Comparison of ENCODE assay signal across 15 mouse cellular contexts in the genomic region with DNA sequence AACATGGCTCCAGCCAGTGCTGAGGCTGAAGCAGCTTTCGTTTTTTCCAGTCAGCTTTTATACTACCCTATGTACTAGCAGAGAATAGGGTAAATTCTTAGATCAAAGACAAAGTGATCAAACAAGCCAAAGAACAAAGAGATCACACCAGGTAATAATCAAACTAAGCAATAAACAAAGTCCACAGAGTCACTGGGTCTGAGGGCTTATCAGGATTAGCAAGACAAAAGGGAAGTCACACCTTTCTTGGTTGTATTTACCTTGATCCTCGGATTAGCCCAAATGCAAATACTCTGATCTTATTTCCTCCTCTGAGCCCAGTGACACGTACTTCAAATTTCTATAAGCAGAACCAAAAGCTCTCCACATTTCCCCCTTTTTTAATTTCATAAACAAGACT.
"Had no signal": no experiment of that assay in that cellular context is flagged by ENCODE, and none has a peak within 500 bp of the region (broad histone marks: within the 10 kb centered on the region; RNA-seq: fewer than 3 reads in every experiment).

No protein-coding gene starts in this region.

- ATAC-seq: midbrain, embryonic 16.5 days had no signal

- H3K4me2 ChIP-seq: lung, embryonic 14.5 days; midbrain, embryonic 12.5 days; neural tube, embryonic 12.5 days; stomach, embryonic 15.5 days had no signal

- H3K4me3 ChIP-seq: midbrain, embryonic 10.5 days; midbrain, embryonic 12.5 days; neural tube, embryonic 12.5 days; stomach, embryonic 15.5 days had no signal

- H3K9ac ChIP-seq: lung, embryonic 14.5 days; midbrain, embryonic 12.5 days; neural tube, embryonic 12.5 days; stomach, embryonic 15.5 days had no signal

- H3K27me3 ChIP-seq: midbrain, embryonic 12.5 days; neural tube, embryonic 12.5 days; stomach, embryonic 15.5 days had no signal

- DNase-seq: lung, adult 18-20 months; lung, embryonic 14.5 days; lung, postnatal 10 days; lung, postnatal 4 days; midbrain, embryonic 14.5 days; right cerebral cortex, postnatal 14 days; thymus, adult 2 months; thymus, postnatal 14 days; thymus, postnatal 36 days had no signal

- H3K27ac ChIP-seq: midbrain, embryonic 10.5 days; midbrain, embryonic 12.5 days; neural tube, embryonic 12.5 days; stomach, embryonic 15.5 days; stomach, postnatal 0 days had no signal

- H3K36me3 ChIP-seq: midbrain, embryonic 10.5 days; midbrain, embryonic 12.5 days; neural tube, embryonic 12.5 days; stomach, embryonic 15.5 days had no signal

- H3K9me3 ChIP-seq: midbrain, embryonic 10.5 days; midbrain, embryonic 12.5 days; neural tube, embryonic 12.5 days; stomach, embryonic 15.5 days had no signal

- H3K4me1 ChIP-seq: midbrain, embryonic 10.5 days; midbrain, embryonic 12.5 days; neural tube, embryonic 12.5 days; stomach, embryonic 15.5 days had no signal
